In the genomic region with DNA sequence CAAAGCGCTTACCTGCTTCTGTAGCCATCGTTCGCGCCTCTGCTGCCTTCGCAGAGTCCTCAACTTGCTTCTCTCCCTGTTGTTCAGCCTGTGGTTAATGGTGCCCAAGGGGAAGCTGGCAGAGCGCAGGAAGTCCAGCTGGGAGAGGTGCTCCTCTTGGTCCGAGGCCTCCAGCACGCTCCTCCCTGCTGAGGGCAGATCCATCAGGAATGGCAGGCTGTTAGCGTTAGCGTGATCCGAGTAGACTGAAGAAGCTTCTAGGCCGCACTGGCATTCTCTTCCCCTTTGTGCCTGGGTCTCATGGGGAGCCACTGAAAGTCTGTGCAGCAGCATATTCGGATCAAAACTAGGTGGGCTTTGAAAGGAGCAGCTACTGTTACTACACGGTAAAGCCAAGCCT, we compare ENCODE assay signal across 14 mouse cellular contexts. TPM values are rescaled to one million over a fixed set of nuclear protein-coding genes. Genes with fewer than 3 reads are reported as not detected.
A peak's percentile ranks its signal among the peaks of the same experiment; 100 is the strongest.
DNase-seq lines count a peak whose midpoint lies in the region; ATAC-seq lines count a peak whose summit lies in the region.
"Had no signal": no experiment of that assay in that cellular context is flagged by ENCODE, and none has a peak within 500 bp of the region (broad histone marks: within the 10 kb centered on the region; RNA-seq: fewer than 3 reads in every experiment).

No protein-coding gene starts in this region.

- H3K4me2 ChIP-seq in forebrain, embryonic 16.5 days (ENCODE audit: low read length): peak overlapping the region; percentile 33
- peak overlapping the region; percentile 14 for H3K4me2 ChIP-seq in midbrain, embryonic 12.5 days (replicated peaks)

- H3K36me3 ChIP-seq in forebrain, embryonic 16.5 days (ENCODE audit: control insufficient read depth, insufficient read depth): peaks cover 2% of the 10 kb centered on the region; the same call in 1 of the 2 replicates
- H3K36me3 ChIP-seq in midbrain, embryonic 12.5 days: no peaks in the 10 kb centered on the region

- WGBS in forebrain, embryonic 16.5 days: 61% methylated on average over 14 of the region's 14 CpGs
- 85% methylated on average over 14 of the region's 14 CpGs for WGBS in midbrain, embryonic 12.5 days

- peaks cover 24% of the 10 kb centered on the region for H3K4me1 ChIP-seq in forebrain, embryonic 16.5 days (replicated peaks; ENCODE audit: control insufficient read depth, insufficient read depth, low read length)
- H3K4me1 ChIP-seq in midbrain, embryonic 12.5 days: peaks cover 25% of the 10 kb centered on the region

- peak; percentile 23 to 36 for DNase-seq in layer of hippocampus, postnatal 14 days (ENCODE audit: low spot score in 2 of 2)
- DNase-seq in layer of hippocampus, adult 8-10 months (ENCODE audit: low spot score in 2 of 2): no peak
- DNase-seq in ZHBTc4 (ENCODE audit: low read depth, low spot score) (peak; percentile 39), liver (no peak)
- DNase-seq in lung, postnatal 14 days: no peak
- DNase-seq in kidney, postnatal 10 days: no peak
- DNase-seq: cerebellum, adult 9-10 months; gastrocnemius, postnatal 25 days; heart, postnatal 14 days; lung, adult 18-20 months; thymus, postnatal 4 days had no signal

- H3K27ac ChIP-seq in forebrain, embryonic 16.5 days (ENCODE audit: low read length): peak overlapping the region; percentile 59
- peak overlapping the region; percentile 77 for H3K27ac ChIP-seq in midbrain, embryonic 12.5 days (replicated peaks)
- H3K27ac ChIP-seq: kidney, postnatal 0 days had no signal

- H3K9me3 ChIP-seq in forebrain, embryonic 16.5 days (ENCODE audit: control insufficient read depth, low read length): no peaks in the 10 kb centered on the region
- no peaks in the 10 kb centered on the region for H3K9me3 ChIP-seq in midbrain, embryonic 12.5 days

- ATAC-seq in forebrain, embryonic 16.5 days: peak; percentile 45
- no peak; the same call in 1 of the 2 replicates for ATAC-seq in midbrain, embryonic 12.5 days (ENCODE audit: low FRiP score, low read depth)

- peak overlapping the region; percentile 30 for H3K4me3 ChIP-seq in forebrain, embryonic 16.5 days (replicated peaks; ENCODE audit: low read length)
- no peak overlapping the region for H3K4me3 ChIP-seq in midbrain, embryonic 12.5 days

- no peaks in the 10 kb centered on the region for H3K27me3 ChIP-seq in forebrain, embryonic 16.5 days (replicated peaks; ENCODE audit: control insufficient read depth, insufficient read depth, low read length)
- no peaks in the 10 kb centered on the region for H3K27me3 ChIP-seq in midbrain, embryonic 12.5 days

- peak overlapping the region; percentile 33 for H3K9ac ChIP-seq in forebrain, embryonic 16.5 days (replicated peaks; ENCODE audit: low read depth, low read length)
- H3K9ac ChIP-seq in midbrain, embryonic 12.5 days (replicated peaks): no peak overlapping the region; the same call in 1 of the 2 replicates

RNA-seq across cellular contexts. Expression of a gene that starts 45.0 kb away (rescaled TPM):
- total RNA-seq in layer of hippocampus, postnatal 14 days (2021): 10 to 100 TPM; 20.3 to 21.0 TPM
- 10 to 100 TPM; 14.7 to 20.2 (median 15.4) TPM for total RNA-seq in layer of hippocampus, adult 8-10 months (2022)
- polyA plus RNA-seq in forebrain, embryonic 16.5 days (2015; fragmentation: Nextera tagmentation; extraction: Ambion mirVana): 46.9 and 50.0 TPM in 2 replicates
- polyA plus RNA-seq in midbrain, embryonic 12.5 days (2016; fragmentation: Nextera tagmentation; extraction: Ambion mirVana): 13.6 and 14.1 TPM in 2 replicates

Comparison
In these comparisons a context has a peak if more than half of its experiments do, and no peak if none do; other contexts are left out.
1. DNase-seq: peak in layer of hippocampus, postnatal 14 days (2 of 2) and ZHBTc4 (single experiment); none in layer of hippocampus, adult 8-10 months (0 of 2), lung, postnatal 14 days (single experiment), kidney, postnatal 10 days (single experiment) and liver (single experiment).